Mouse (Mus musculus) embryonic facial prominence, embryonic 10.5 days (tissue): ENCODE results near the gene Krtap5-3. TPM values are rescaled to one million over a fixed set of nuclear protein-coding genes. Genes with fewer than 3 reads are reported as not detected.
"Not testable (repeated sequence)": the region's sequence is repeated elsewhere in the genome, so short reads cannot be mapped to it uniquely, and the experiment has no call there.

Source experiments
- DNase-seq: peaks from one replicate; pipeline ENCODE4 v3.0.0-alpha.2; 2017; ENCODE audit warnings: low spot score
- H3K27ac ChIP-seq: fragments of 300-500 bp; sonication (generic); replicated peaks from 2 replicates; pipeline ENCODE4 v1.5.1; 2016; ENCODE audit warnings: mild to moderate bottlenecking
- H3K27me3 ChIP-seq: fragments of 300-500 bp; sonication (generic); replicated peaks from 2 replicates; pipeline ENCODE4 v1.6.1; 2016; ENCODE audit warnings: low read depth, mild to moderate bottlenecking; ENCODE audit not compliant: poor library complexity, severe bottlenecking
- H3K36me3 ChIP-seq: fragments of 300-500 bp; sonication (generic); replicated peaks from 2 replicates; pipeline ENCODE4 v1.6.1; 2016; ENCODE audit warnings: mild to moderate bottlenecking, moderate library complexity
- H3K4me1 ChIP-seq: fragments of 300-500 bp; sonication (generic); 2 replicates; pipeline ENCODE4 v1.6.1; 2016
- H3K4me3 ChIP-seq: fragments of 300-500 bp; sonication (generic); 2 replicates; pipeline ENCODE4 v1.5.1; 2016; ENCODE audit warnings: mild to moderate bottlenecking, moderate library complexity
- H3K9me3 ChIP-seq: fragments of 300-500 bp; sonication (generic); 2 replicates; pipeline ENCODE4 v1.6.1; 2016; ENCODE audit warnings: mild to moderate bottlenecking
- WGBS: fragments of 180-500 bp; shearing (Covaris S2); methylation state at CpG from one replicate; pipeline ENCODE4 v1.1.7; 2016; 5-methylcytosine and 5-hydroxymethylcytosine counted together
- polyA plus RNA-seq: library from polyadenylated mRNA; unstranded; fragments of >200 nt; fragmentation: Nextera tagmentation; extraction: Ambion mirVana; gene quantifications from 2 replicates; pipeline ENCODE4 v1.2.1, GENCODE M21; 2016

The Krtap5-3 gene
- polyA plus RNA-seq, result not detected in 2 replicates

- Histone ChIP-seq H3K4me3 (no peak within 1 kb of the TSS), H3K27ac (no peak within 1 kb of the TSS), H3K4me1 (no peaks in the 10 kb centered on the region), H3K9me3 (no peaks in the 10 kb centered on the region), H3K36me3 (no peaks in the 10 kb centered on the region), H3K27me3 (peaks cover 8% of the 10 kb centered on the region; the same call in 1 of the 2 replicates)
- 72% methylated on average over 1 of the region's 1 CpGs for WGBS
- no peak for DNase-seq
Measured at GRCm38 (mm10) chr7:142201064-142201463, at the start of gene Krtap5-3. Gene Krtap5-3 (plus strand): TSS chr7:142201364.

- 85% methylated on average over 4 of the region's 4 CpGs for WGBS
- no peak overlapping the region for H3K4me3 ChIP-seq
- H3K4me1 ChIP-seq, result no peaks in the 10 kb centered on the region
- no peak for DNase-seq
- H3K9me3 ChIP-seq, result no peaks in the 10 kb centered on the region
- no peak overlapping the region for H3K27ac ChIP-seq
- no peaks in the 10 kb centered on the region for H3K27me3 ChIP-seq
- no peaks in the 10 kb centered on the region for H3K36me3 ChIP-seq
Measured at GRCm38 (mm10) chr7:142152191-142152590, 49.0 kb upstream of the Krtap5-3 start.

GRCm38 (mm10) chr7:142155308-142155707 is 45.9 kb upstream of the Krtap5-3 start:
- no peak overlapping the region for H3K4me3 ChIP-seq
- no peak overlapping the region for H3K27ac ChIP-seq
- H3K36me3 ChIP-seq, result no peaks in the 10 kb centered on the region
- no peaks in the 10 kb centered on the region for H3K9me3 ChIP-seq
- H3K4me1 ChIP-seq, result no peaks in the 10 kb centered on the region
- no peaks in the 10 kb centered on the region for H3K27me3 ChIP-seq
- DNase-seq, result no peak
- WGBS, result 79% methylated on average over 1 of the region's 1 CpGs

- H3K4me3 ChIP-seq, H3K9me3 ChIP-seq: not testable (repeated sequence)
Measured at GRCm38 (mm10) chr7:142157013-142157412, 44.2 kb upstream of the Krtap5-3 start, which contains the start of gene Gm29735. Gene Gm29735 (minus strand): TSS chr7:142157113.

GRCm38 (mm10) chr7:142159366-142159765 is 41.8 kb upstream of the Krtap5-3 start:
- no peaks in the 10 kb centered on the region for H3K4me1 ChIP-seq
- no peak overlapping the region for H3K27ac ChIP-seq
- WGBS, result 93% methylated on average over 3 of the region's 3 CpGs

More at GRCm38 (mm10) chr7:142157013-142157412, 44.2 kb upstream of the Krtap5-3 start, which contains the start of gene Gm29735:
- H3K27ac ChIP-seq, H3K27me3 ChIP-seq, DNase-seq, H3K4me1 ChIP-seq, H3K36me3 ChIP-seq: not testable (repeated sequence)
- 52% methylated on average over 2 of the region's 2 CpGs for WGBS

GRCm38 (mm10) chr7:142165639-142166038 is 35.5 kb upstream of the Krtap5-3 start, which contains the start of gene Gm4553:
Gene Gm4553 (minus strand): TSS chr7:142165739.
- H3K9me3 ChIP-seq, H3K36me3 ChIP-seq, DNase-seq, H3K27me3 ChIP-seq, H3K4me3 ChIP-seq, H3K4me1 ChIP-seq, H3K27ac ChIP-seq: not testable (repeated sequence)

More at GRCm38 (mm10) chr7:142159366-142159765, 41.8 kb upstream of the Krtap5-3 start:
- Histone ChIP-seq H3K27me3 (no peaks in the 10 kb centered on the region), H3K9me3 (no peaks in the 10 kb centered on the region), H3K4me3 (no peak overlapping the region), H3K36me3 (no peaks in the 10 kb centered on the region)
- no peak for DNase-seq

- no peak overlapping the region for H3K4me3 ChIP-seq
- H3K9me3 ChIP-seq, result no peaks in the 10 kb centered on the region
- H3K27ac ChIP-seq, result no peak overlapping the region
- no peaks in the 10 kb centered on the region for H3K4me1 ChIP-seq
- 47% methylated on average over 3 of the region's 3 CpGs for WGBS
- DNase-seq, result no peak
- H3K27me3 ChIP-seq, result no peaks in the 10 kb centered on the region
- H3K36me3 ChIP-seq, result no peaks in the 10 kb centered on the region
Measured at GRCm38 (mm10) chr7:142169836-142170235, 31.3 kb upstream of the Krtap5-3 start.

- H3K4me1 ChIP-seq, H3K36me3 ChIP-seq, H3K27me3 ChIP-seq, DNase-seq, H3K9me3 ChIP-seq, H3K27ac ChIP-seq, H3K4me3 ChIP-seq: not testable (repeated sequence)
Measured at GRCm38 (mm10) chr7:142175905-142176304, 25.3 kb upstream of the Krtap5-3 start, which contains the start of gene Krtap5-2. Gene Krtap5-2 (minus strand): TSS chr7:142176005.

GRCm38 (mm10) chr7:142178685-142179084 is 22.5 kb upstream of the Krtap5-3 start:
- Histone ChIP-seq H3K4me3 (no peak overlapping the region), H3K27me3 (no peaks in the 10 kb centered on the region), H3K36me3 (no peaks in the 10 kb centered on the region), H3K9me3 (no peaks in the 10 kb centered on the region), H3K4me1 (no peaks in the 10 kb centered on the region), H3K27ac (no peak overlapping the region)
- DNase-seq, result no peak
- WGBS, result 73% methylated on average over 1 of the region's 1 CpGs

- H3K27ac ChIP-seq, result no peak overlapping the region
- no peak overlapping the region for H3K4me3 ChIP-seq
- WGBS, result 49% methylated on average over 1 of the region's 1 CpGs
- no peaks in the 10 kb centered on the region for H3K9me3 ChIP-seq
- H3K36me3 ChIP-seq, result no peaks in the 10 kb centered on the region
- H3K27me3 ChIP-seq, result no peaks in the 10 kb centered on the region
- no peak for DNase-seq
- H3K4me1 ChIP-seq, result no peaks in the 10 kb centered on the region
Measured at GRCm38 (mm10) chr7:142181021-142181420, 20.1 kb upstream of the Krtap5-3 start.

GRCm38 (mm10) chr7:142188156-142188555 is 13.0 kb upstream of the Krtap5-3 start:
- DNase-seq, result no peak
- Histone ChIP-seq H3K27me3 (0 out of 2 replicates have a peak, but pooled peaks cover 4% of the 10 kb centered on the region), H3K4me3 (no peak overlapping the region), H3K9me3 (no peaks in the 10 kb centered on the region), H3K4me1 (no peaks in the 10 kb centered on the region), H3K36me3 (no peaks in the 10 kb centered on the region), H3K27ac (no peak overlapping the region)
- 82% methylated on average over 2 of the region's 2 CpGs for WGBS

GRCm38 (mm10) chr7:142190289-142190688 is 10.9 kb upstream of the Krtap5-3 start, which contains the start of gene Gm10153:
Gene Gm10153 (minus strand): TSS chr7:142190389.
- 56% methylated on average over 2 of the region's 2 CpGs for WGBS
- H3K36me3 ChIP-seq, result no peaks in the 10 kb centered on the region
- H3K27ac ChIP-seq, result no peak within 1 kb of the TSS
- H3K4me3 ChIP-seq, result no peak within 1 kb of the TSS
- no peaks in the 10 kb centered on the region for H3K9me3 ChIP-seq
- H3K27me3 ChIP-seq, result 0 out of 2 replicates have a peak, but pooled peaks cover 4% of the 10 kb centered on the region
- no peaks in the 10 kb centered on the region for H3K4me1 ChIP-seq
- DNase-seq, result no peak

GRCm38 (mm10) chr7:142198748-142199147 is 2.4 kb upstream of the Krtap5-3 start:
- Histone ChIP-seq H3K9me3 (no peaks in the 10 kb centered on the region), H3K27me3 (peaks cover 8% of the 10 kb centered on the region; the same call in 1 of the 2 replicates), H3K4me1 (no peaks in the 10 kb centered on the region), H3K36me3 (no peaks in the 10 kb centered on the region), H3K4me3 (no peak overlapping the region), H3K27ac (no peak overlapping the region)
- WGBS, result 85% methylated on average over 2 of the region's 2 CpGs
- DNase-seq, result no peak
